Mouse (Mus musculus) myocyte (in vitro differentiated cells): ENCODE measurements at regions not wholly inside any gene's neighbourhood (a gene's known extent, or its start where the extent isn't known, plus 50 kb on each side); places are given as distances from the start of the nearest gene placed in this dataset.

Experiments used
- H3K27me3 ChIP-seq: one replicate; pipeline ENCODE4 v1.6.1; 2011; ENCODE audit not compliant: control insufficient read depth, insufficient read depth, insufficient read length
- H3K36me3 ChIP-seq: one replicate; pipeline ENCODE4 v1.6.1; 2011; ENCODE audit not compliant: control insufficient read depth, insufficient read depth
- H3K4me2 ChIP-seq: one replicate; pipeline ENCODE4 v1.6.1; 2011; ENCODE audit warnings: low read depth, control low read depth
- H3K4me3 ChIP-seq: one replicate; pipeline ENCODE4 v1.5.1; 2011; ENCODE audit warnings: mild to moderate bottlenecking, control low read depth, moderate library complexity
- H3K79me2 ChIP-seq: one replicate; pipeline ENCODE4 v1.6.1; 2011; ENCODE audit not compliant: control insufficient read depth, insufficient read depth
- H3ac ChIP-seq: one replicate; pipeline ENCODE4 v1.6.1; 2011; ENCODE audit not compliant: control insufficient read depth, insufficient read length
- CEBPB ChIP-seq: IDR thresholded peaks from 2 replicates; pipeline ENCODE4 v1.6.1; 2011; ENCODE audit warnings: mild to moderate bottlenecking, moderate library complexity; ENCODE audit not compliant: poor library complexity, insufficient read depth, severe bottlenecking
- E2F4 ChIP-seq: IDR thresholded peaks from one replicate; pipeline ENCODE4 v1.6.1; 2011; ENCODE audit warnings: mild to moderate bottlenecking, control low read depth, moderate library complexity; ENCODE audit not compliant: insufficient read depth
- MAX ChIP-seq: IDR thresholded peaks from one replicate; pipeline ENCODE4 v1.6.1; 2011; ENCODE audit warnings: low read depth, mild to moderate bottlenecking, control low read depth
- MYOD1 ChIP-seq, 3 experiments: IDR thresholded peaks; one replicate each; pipeline ENCODE4 v1.6.1; 2011; ENCODE audit warnings: control low read depth in 2 of 3, low read depth in 2 of 3, mild to moderate bottlenecking in 2 of 3, moderate library complexity in 1 of 3; ENCODE audit not compliant: insufficient read length in 2 of 3, control insufficient read depth in 1 of 3
- MYOG ChIP-seq, 3 experiments: IDR thresholded peaks; one replicate each; pipeline ENCODE4 v1.6.1; 2011; ENCODE audit warnings: control low read depth in 2 of 3, low read depth in 2 of 3, mild to moderate bottlenecking in 2 of 3; ENCODE audit not compliant: insufficient read length in 2 of 3, control insufficient read depth in 1 of 3, insufficient read depth in 1 of 3
- POLR2A ChIP-seq: IDR thresholded peaks from one replicate; pipeline ENCODE4 v1.6.1; 2011; ENCODE audit warnings: low read depth, mild to moderate bottlenecking, control low read depth, moderate library complexity; ENCODE audit not compliant: insufficient read length
- POLR2AphosphoS2 ChIP-seq: IDR thresholded peaks from one replicate; pipeline ENCODE4 v1.6.1; 2011; ENCODE audit warnings: low read depth, control low read depth; ENCODE audit not compliant: insufficient read length
- REST ChIP-seq: IDR thresholded peaks from one replicate; pipeline ENCODE4 v1.6.1; 2011; ENCODE audit warnings: mild to moderate bottlenecking, control low read depth, moderate library complexity; ENCODE audit not compliant: insufficient read depth, insufficient read length
- SRF ChIP-seq: IDR thresholded peaks from one replicate; pipeline ENCODE4 v1.6.1; 2011; ENCODE audit warnings: low read depth; ENCODE audit not compliant: control insufficient read depth, insufficient read length
- TCF12 ChIP-seq: IDR thresholded peaks from one replicate; pipeline ENCODE4 v1.6.1; 2011; ENCODE audit warnings: mild to moderate bottlenecking, control low read depth; ENCODE audit not compliant: poor library complexity, insufficient read depth, severe bottlenecking
- TCF3 ChIP-seq: IDR thresholded peaks from one replicate; pipeline ENCODE4 v1.6.1; 2011; ENCODE audit warnings: low read depth, control low read depth; ENCODE audit not compliant: insufficient read length
- USF1 ChIP-seq: IDR thresholded peaks from one replicate; pipeline ENCODE4 v1.6.1; 2011; ENCODE audit warnings: low read depth, mild to moderate bottlenecking, control low read depth, moderate library complexity

GRCm38 (mm10) chr1:119152776-119153175 lies 99.4 kb upstream of the Gli2 start:
- Histone ChIP-seq H3K4me2 (peak overlapping the region; percentile 82), H3K36me3 (no peaks in the 10 kb centered on the region), H3K4me3 (peak overlapping the region; percentile 17), H3K27me3 (no peaks in the 10 kb centered on the region), H3ac (no peak overlapping the region), H3K79me2 (no peaks in the 10 kb centered on the region)
- TF ChIP-seq MYOG (IDR thresholded peaks at IDR 0.05; ENCODE audit: control insufficient read depth in 1 of 3, insufficient read depth in 1 of 3, insufficient read length in 2 of 3, low read depth in 2 of 3) = no peak
- no peak for TF ChIP-seq E2F4
- TF ChIP-seq MYOD1 (IDR thresholded peaks at IDR 0.05; ENCODE audit: control insufficient read depth in 1 of 3, insufficient read length in 2 of 3, low read depth in 2 of 3) = peak in 1 of 3 experiments; percentile 34
- TF ChIP-seq POLR2A = peak; percentile 42
- no peak for TF ChIP-seq REST
- TF ChIP-seq CEBPB = peak; percentile 36; the same call in 1 of the 2 replicates

DNA sequence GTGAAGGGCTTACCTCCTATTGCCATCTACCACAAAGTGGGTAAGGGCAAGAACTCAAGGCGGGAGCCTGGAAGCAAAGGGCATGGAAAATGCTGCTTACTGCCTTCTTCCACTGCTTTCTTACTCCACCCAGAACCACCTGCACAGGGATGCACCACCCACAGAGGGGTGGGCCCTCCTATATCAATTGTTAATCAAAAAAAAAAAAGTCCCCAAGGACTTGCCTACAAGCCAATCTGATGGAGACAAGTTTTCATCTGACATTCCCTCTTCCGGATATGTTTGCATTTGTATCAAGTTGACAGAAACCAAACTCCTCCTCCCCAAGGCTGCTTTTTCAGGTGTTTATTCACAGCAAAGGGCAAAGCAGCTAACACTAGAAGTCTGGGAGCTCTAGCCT lies 94.1 kb upstream of the Gli2 start:
- TF ChIP-seq MAX = no peak
- TF ChIP-seq MYOG (IDR thresholded peaks at IDR 0.05; ENCODE audit: control insufficient read depth in 1 of 3, insufficient read depth in 1 of 3, insufficient read length in 2 of 3, low read depth in 2 of 3) = no peak
- no peak for TF ChIP-seq POLR2A
- no peak for TF ChIP-seq TCF3
- TF ChIP-seq E2F4 = no peak
- TF ChIP-seq USF1 = no peak
- TF ChIP-seq SRF = no peak
- no peak for TF ChIP-seq POLR2AphosphoS2
- TF ChIP-seq REST = no peak
- no peak for TF ChIP-seq MYOD1 (IDR thresholded peaks at IDR 0.05; ENCODE audit: control insufficient read depth in 1 of 3, insufficient read length in 2 of 3, low read depth in 2 of 3)
- no peak overlapping the region for H3K4me2 ChIP-seq
- H3K36me3 ChIP-seq = no peaks in the 10 kb centered on the region
- H3K4me3 ChIP-seq = no peak overlapping the region
- no peaks in the 10 kb centered on the region for H3K79me2 ChIP-seq
- H3K27me3 ChIP-seq = no peaks in the 10 kb centered on the region
- H3ac ChIP-seq = no peak overlapping the region

GRCm38 (mm10) chr1:119143808-119144207 lies 90.4 kb upstream of the Gli2 start:
- no peak for TF ChIP-seq MYOG (IDR thresholded peaks at IDR 0.05; ENCODE audit: control insufficient read depth in 1 of 3, insufficient read depth in 1 of 3, insufficient read length in 2 of 3, low read depth in 2 of 3)
- TF ChIP-seq POLR2A = no peak
- TF ChIP-seq TCF3 = no peak
- no peak for TF ChIP-seq SRF
- TF ChIP-seq CEBPB = no peak
- TF ChIP-seq MAX = no peak
- Histone ChIP-seq H3K36me3 (no peaks in the 10 kb centered on the region), H3K4me3 (no peak overlapping the region), H3K27me3 (no peaks in the 10 kb centered on the region), H3ac (no peak overlapping the region), H3K79me2 (no peaks in the 10 kb centered on the region), H3K4me2 (no peak overlapping the region)

DNA sequence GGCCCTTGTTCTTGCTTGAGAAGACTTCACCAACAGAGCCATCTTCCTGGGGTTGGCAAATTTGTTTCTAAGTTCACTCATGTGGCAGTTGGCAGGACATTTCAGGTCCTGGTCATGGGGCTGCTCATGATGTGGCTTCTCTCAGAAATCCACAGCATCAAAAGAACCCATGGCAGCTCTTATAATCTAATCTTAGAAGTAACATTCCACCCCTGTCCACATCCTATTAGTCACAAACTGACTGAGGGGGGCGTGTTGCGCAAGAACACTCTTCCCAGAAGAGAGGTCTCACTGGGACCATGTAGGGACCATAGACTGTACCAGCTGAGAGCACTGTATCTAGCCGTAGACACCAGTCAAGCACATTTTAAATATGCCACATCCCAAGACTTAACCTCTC lies 75.6 kb upstream of the Gli2 start:
- H3ac ChIP-seq = no peak overlapping the region
- no peak overlapping the region for H3K4me3 ChIP-seq
- H3K4me2 ChIP-seq = no peak overlapping the region
- no peaks in the 10 kb centered on the region for H3K36me3 ChIP-seq
- TF ChIP-seq E2F4 (no peak), CEBPB (peak; percentile 99), TCF3 (no peak), TCF12 (no peak)
- no peaks in the 10 kb centered on the region for H3K27me3 ChIP-seq
- H3K79me2 ChIP-seq = no peaks in the 10 kb centered on the region

- no peaks in the 10 kb centered on the region for H3K27me3 ChIP-seq
- no peak for TF ChIP-seq E2F4
- peak; percentile 95 for TF ChIP-seq TCF12
- no peak for TF ChIP-seq REST
- no peak for TF ChIP-seq SRF
- TF ChIP-seq TCF3 = peak; percentile 75
- 0 out of 2 replicates have a peak, but pooled peaks have one; percentile 10 for TF ChIP-seq CEBPB
- TF ChIP-seq POLR2A = no peak
- TF ChIP-seq MYOD1 (IDR thresholded peaks at IDR 0.05; ENCODE audit: control insufficient read depth in 1 of 3, insufficient read length in 2 of 3, low read depth in 2 of 3) = peak; percentile 51 to 91 (median 89)
- peak; percentile 53 to 80 (median 75) for TF ChIP-seq MYOG (IDR thresholded peaks at IDR 0.05; ENCODE audit: control insufficient read depth in 1 of 3, insufficient read depth in 1 of 3, insufficient read length in 2 of 3, low read depth in 2 of 3)
- no peak overlapping the region for H3ac ChIP-seq
- no peaks in the 10 kb centered on the region for H3K36me3 ChIP-seq
- peak overlapping the region; percentile 38 for H3K4me2 ChIP-seq
- H3K4me3 ChIP-seq = no peak overlapping the region
- H3K79me2 ChIP-seq = no peaks in the 10 kb centered on the region
Observed at GRCm38 (mm10) chr1:119125561-119125960, 72.1 kb upstream of the Gli2 start.
